Mouse (Mus musculus): ENCODE measurements around the gene Naaa. TPM values are rescaled to one million over a fixed set of nuclear protein-coding genes. Genes with fewer than 3 reads are reported as not detected.
A peak's percentile ranks its signal among the peaks of the same experiment; 100 is the strongest.

Naaa gene
- polyA plus RNA-seq, 1 experiment: 15.5 TPM

- TF ChIP-seq POLR2A (IDR thresholded peaks at IDR 0.05; ENCODE audit: borderline replicate concordance, extremely low read depth, insufficient read depth, insufficient read length, poor library complexity, severe bottlenecking): no peak
- DNase-seq (ENCODE audit: low read depth): no peak
Measured at GRCm38 (mm10) chr5:92256218-92256617, 21.8 kb downstream of the Naaa start, which contains the start of gene Ppef2. TSS of gene Ppef2 (minus strand) at chr5:92256278.

GRCm38 (mm10) chr5:92254476-92254875 lies 23.5 kb downstream of the Naaa start:
- no peak for DNase-seq (ENCODE audit: low read depth)
- TF ChIP-seq CTCF (IDR thresholded peaks at IDR 0.05; ENCODE audit: borderline replicate concordance, extremely low read depth, insufficient read depth, insufficient read length) (no peak), POLR2A (IDR thresholded peaks at IDR 0.05; ENCODE audit: borderline replicate concordance, extremely low read depth, insufficient read depth, insufficient read length, poor library complexity, severe bottlenecking) (no peak)

GRCm38 (mm10) chr5:92252797-92253343 lies 25.1 kb downstream of the Naaa start:
- TF ChIP-seq CTCF (IDR thresholded peaks at IDR 0.05; ENCODE audit: borderline replicate concordance, extremely low read depth, insufficient read depth, insufficient read length) (peak; percentile 69), POLR2A (IDR thresholded peaks at IDR 0.05; ENCODE audit: borderline replicate concordance, extremely low read depth, insufficient read depth, insufficient read length, poor library complexity, severe bottlenecking) (no peak)
- DNase-seq (ENCODE audit: low read depth): peak; percentile 67

GRCm38 (mm10) chr5:92252031-92252430 lies 25.9 kb downstream of the Naaa start:
- no peak for DNase-seq (ENCODE audit: low read depth)
- TF ChIP-seq CTCF (IDR thresholded peaks at IDR 0.05; ENCODE audit: borderline replicate concordance, extremely low read depth, insufficient read depth, insufficient read length) (no peak), POLR2A (IDR thresholded peaks at IDR 0.05; ENCODE audit: borderline replicate concordance, extremely low read depth, insufficient read depth, insufficient read length, poor library complexity, severe bottlenecking) (no peak)

- TF ChIP-seq POLR2A (IDR thresholded peaks at IDR 0.05; ENCODE audit: borderline replicate concordance, extremely low read depth, insufficient read depth, insufficient read length, poor library complexity, severe bottlenecking) (no peak), CTCF (IDR thresholded peaks at IDR 0.05; ENCODE audit: borderline replicate concordance, extremely low read depth, insufficient read depth, insufficient read length) (no peak)
- no peak for DNase-seq (ENCODE audit: low read depth)
Measured at GRCm38 (mm10) chr5:92248614-92249013, 29.4 kb downstream of the Naaa start.

GRCm38 (mm10) chr5:92245483-92245882 lies 32.5 kb downstream of the Naaa start:
- TF ChIP-seq CTCF (IDR thresholded peaks at IDR 0.05; ENCODE audit: borderline replicate concordance, extremely low read depth, insufficient read depth, insufficient read length) (no peak), POLR2A (IDR thresholded peaks at IDR 0.05; ENCODE audit: borderline replicate concordance, extremely low read depth, insufficient read depth, insufficient read length, poor library complexity, severe bottlenecking) (no peak)
- no peak for DNase-seq (ENCODE audit: low read depth)

- TF ChIP-seq POLR2A (IDR thresholded peaks at IDR 0.05; ENCODE audit: borderline replicate concordance, extremely low read depth, insufficient read depth, insufficient read length, poor library complexity, severe bottlenecking) (no peak), CTCF (IDR thresholded peaks at IDR 0.05; ENCODE audit: borderline replicate concordance, extremely low read depth, insufficient read depth, insufficient read length) (no peak)
- no peak for DNase-seq (ENCODE audit: low read depth)
Measured at GRCm38 (mm10) chr5:92244900-92245299, 33.1 kb downstream of the Naaa start.

- DNase-seq (ENCODE audit: low read depth): peak; percentile 71
Measured at GRCm38 (mm10) chr5:92240769-92241168, 37.2 kb downstream of the Naaa start.

GRCm38 (mm10) chr5:92239333-92240232 lies 38.4 kb downstream of the Naaa start:
- DNase-seq (ENCODE audit: low read depth): peak; percentile 80
- TF ChIP-seq POLR2A (IDR thresholded peaks at IDR 0.05; ENCODE audit: borderline replicate concordance, extremely low read depth, insufficient read depth, insufficient read length, poor library complexity, severe bottlenecking) (no peak), CTCF (IDR thresholded peaks at IDR 0.05; ENCODE audit: borderline replicate concordance, extremely low read depth, insufficient read depth, insufficient read length) (peak; percentile 75; the same call in 1 of the 2 replicates)

More at GRCm38 (mm10) chr5:92240769-92241168, 37.2 kb downstream of the Naaa start:
- TF ChIP-seq POLR2A (IDR thresholded peaks at IDR 0.05; ENCODE audit: borderline replicate concordance, extremely low read depth, insufficient read depth, insufficient read length, poor library complexity, severe bottlenecking) (no peak), CTCF (IDR thresholded peaks at IDR 0.05; ENCODE audit: borderline replicate concordance, extremely low read depth, insufficient read depth, insufficient read length) (no peak)

- TF ChIP-seq POLR2A (IDR thresholded peaks at IDR 0.05; ENCODE audit: borderline replicate concordance, extremely low read depth, insufficient read depth, insufficient read length, poor library complexity, severe bottlenecking): no peak
- TF ChIP-seq CTCF (IDR thresholded peaks at IDR 0.05; ENCODE audit: borderline replicate concordance, extremely low read depth, insufficient read depth, insufficient read length): no peak
- no peak for DNase-seq (ENCODE audit: low read depth)
Measured at GRCm38 (mm10) chr5:92234939-92235557, 42.9 kb downstream of the Naaa start.

- TF ChIP-seq CTCF (IDR thresholded peaks at IDR 0.05; ENCODE audit: borderline replicate concordance, extremely low read depth, insufficient read depth, insufficient read length) (no peak), POLR2A (IDR thresholded peaks at IDR 0.05; ENCODE audit: borderline replicate concordance, extremely low read depth, insufficient read depth, insufficient read length, poor library complexity, severe bottlenecking) (no peak)
- DNase-seq (ENCODE audit: low read depth): no peak
Measured at GRCm38 (mm10) chr5:92233366-92233765, 44.6 kb downstream of the Naaa start.

All from brain, embryonic 14.5 days (tissue).